Mouse (Mus musculus) 416B (cell line): Measurements from ENCODE around the gene Prima1.

Source experiments
- DNase-seq: peaks from one replicate; pipeline ENCODE4 v3.0.0; 2011; ENCODE audit warnings: low read depth

Gene Prima1

DNA sequence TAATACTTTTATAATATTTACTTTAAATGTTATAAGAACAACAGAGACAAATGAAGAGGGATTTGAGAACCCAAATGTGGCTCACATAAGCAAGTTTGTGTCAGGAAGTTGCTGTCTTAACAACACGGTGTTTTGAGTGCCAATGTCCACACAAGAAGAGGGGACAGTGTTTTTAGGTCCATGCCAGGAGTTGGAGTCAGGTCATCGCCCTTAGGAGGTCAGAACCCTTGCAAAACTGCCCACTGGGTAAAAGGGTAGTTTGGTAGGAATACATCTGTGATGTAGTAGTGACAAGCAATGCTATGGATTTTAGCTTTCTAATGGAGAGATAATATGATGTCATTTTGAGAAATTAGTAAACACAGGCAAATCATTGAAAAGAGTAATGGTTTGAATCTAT is 91.7 kb downstream of the Prima1 start:
- DNase-seq: no peak
